Mouse (Mus musculus): ENCODE data around the gene Trappc3l.
A peak's percentile ranks its signal among the peaks of the same experiment; 100 is the strongest.

The Trappc3l gene

DNA sequence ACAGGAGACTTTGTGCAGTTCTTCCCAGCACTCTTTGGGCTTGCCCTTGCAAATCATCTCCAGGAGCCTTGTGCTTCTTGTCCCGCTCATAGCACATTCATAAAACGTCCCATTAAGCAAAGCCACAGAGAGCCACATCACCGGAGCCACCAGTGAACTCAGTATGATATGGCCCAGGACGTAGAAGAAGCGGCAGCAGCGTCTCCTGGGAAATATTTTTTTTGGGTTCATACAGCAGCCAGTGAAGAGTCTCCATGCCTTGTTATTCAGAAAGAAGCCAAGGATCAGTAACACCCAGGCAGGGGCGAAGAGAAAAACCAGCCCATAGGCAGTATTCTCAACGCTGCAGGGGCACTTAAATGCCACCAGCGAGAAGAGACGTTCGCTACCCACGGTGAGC, 58.6 kb downstream of the Trappc3l start:
- DNase-seq, result no peak

DNA sequence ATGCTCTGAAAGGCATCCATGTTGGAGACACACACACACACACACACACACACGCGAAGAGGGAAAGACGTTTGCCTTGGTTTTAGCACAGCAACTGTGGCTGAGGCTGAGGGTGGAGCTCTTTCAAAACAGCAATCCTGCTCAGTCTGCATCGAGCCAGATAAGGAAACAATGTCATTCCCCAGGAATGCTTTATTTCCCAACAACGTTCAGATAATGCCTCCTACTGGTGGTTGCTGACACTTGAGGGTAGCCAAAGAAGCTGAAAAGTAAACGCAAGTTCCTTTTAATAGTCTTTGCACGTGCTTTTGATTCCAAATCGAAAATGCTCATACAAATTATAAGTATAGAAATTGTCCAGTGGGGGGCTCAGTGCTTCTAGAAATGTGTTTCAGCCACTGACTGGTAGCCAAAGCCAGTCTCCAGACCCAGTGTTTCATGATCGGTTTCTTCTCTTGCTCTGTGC, 59.1 kb downstream of the Trappc3l start, which contains the start of gene Calhm5:
Calhm5 (minus strand) TSS at position 102 of the 466 bp plus-strand sequence.
- DNase-seq, result peak; percentile 6

DNA sequence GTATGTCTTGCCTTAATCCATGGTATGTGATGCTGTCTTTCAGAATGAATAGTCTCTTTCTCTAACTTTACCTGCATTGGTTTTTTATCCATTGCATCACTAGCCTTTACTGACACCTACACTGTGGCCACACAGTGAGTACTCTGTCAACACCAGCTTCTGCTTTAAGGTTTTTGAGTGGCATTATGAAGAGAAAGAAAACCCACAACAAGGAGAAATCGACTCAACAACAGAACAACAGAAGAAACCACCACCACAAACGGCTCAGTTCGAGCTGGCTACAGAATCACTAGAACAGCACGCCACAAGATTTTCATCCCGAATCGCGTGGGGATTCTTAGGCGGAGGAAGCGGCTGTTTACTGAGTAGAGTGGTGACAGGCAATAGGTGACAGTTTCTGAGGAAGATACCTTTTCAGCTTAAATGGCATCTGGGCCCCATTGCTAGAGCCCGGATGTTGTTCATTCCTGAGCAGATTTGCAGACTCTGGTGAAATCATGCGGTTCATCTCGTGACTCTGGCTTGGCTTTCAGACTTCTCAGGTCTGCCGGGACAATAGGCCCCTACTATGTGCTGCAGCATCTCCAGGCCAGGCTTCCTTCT, 73.6 kb downstream of the Trappc3l start:
- peak; percentile 35 for DNase-seq

DNA sequence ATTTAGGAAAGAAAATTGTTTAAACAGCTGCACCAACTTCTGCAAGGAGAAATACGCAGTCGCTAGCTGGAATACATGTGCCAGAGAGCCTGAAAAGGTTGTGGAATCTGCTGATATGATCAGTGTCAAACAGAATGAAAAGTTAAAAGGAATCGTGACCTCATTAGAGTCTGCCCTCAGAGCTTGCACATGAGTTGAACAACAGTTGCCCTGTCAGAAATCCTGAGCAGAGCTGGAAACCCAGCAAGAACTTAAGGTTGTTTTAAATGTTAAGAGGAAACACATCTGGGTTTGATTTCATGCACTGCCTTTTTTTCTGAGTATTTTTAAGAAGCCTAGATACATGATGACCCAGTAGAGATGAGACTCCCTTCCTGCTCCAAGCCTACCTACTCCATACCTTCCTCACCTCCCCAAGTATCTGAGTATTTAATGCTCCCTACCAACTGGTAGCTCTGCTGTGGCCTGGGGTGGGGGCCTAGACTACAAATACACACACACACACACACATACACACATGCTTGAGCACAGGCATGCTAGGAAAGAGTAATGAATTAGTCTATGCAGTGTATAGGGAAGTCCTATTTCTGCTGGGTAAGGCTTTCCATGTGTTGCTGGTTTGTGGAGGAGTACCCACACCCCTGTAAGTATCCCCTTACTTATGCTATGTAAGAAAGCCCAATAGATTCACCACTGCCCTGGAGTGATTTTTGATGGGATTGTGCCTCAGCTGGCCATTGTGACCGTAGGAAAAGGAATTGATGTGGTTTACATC, 74.8 kb downstream of the Trappc3l start:
- no peak for DNase-seq

DNA sequence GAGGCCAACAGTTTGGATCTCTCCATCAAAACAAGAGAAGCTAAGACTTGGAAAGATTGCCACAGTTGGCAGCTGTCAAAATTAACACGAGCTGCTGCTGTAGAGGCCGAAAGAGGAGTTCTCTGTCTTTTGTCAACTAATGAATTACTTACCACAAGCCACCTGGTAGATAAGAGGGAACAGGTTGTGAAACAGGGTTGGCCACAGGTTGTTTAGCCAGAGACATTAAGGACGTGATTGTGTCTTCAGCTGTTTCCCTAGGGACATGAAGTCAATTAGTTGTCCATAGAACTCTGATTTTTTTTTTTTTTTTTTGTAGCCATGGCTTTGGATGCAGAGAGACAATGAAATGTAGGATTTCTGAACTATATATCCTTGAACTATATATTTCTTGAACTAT, 79.7 kb downstream of the Trappc3l start:
- DNase-seq, result no peak

DNA sequence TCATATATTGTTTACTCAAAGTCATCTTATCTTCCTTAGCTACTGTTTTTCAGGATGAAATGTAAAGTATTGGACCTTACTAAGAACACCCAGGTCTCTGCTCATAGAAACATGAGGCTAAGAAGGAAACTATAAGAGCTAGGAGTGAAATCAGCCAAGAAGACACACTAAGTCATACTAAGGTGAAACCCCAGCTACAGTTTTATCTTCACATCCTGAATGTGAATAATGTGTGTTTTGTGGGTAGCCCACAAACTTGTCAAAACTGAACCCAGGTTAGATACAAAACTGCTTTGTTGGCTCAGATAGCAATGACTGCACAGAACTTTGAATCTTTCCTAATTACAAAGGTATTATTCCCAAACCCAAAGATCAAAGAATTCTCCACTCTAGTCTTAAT, 80.4 kb downstream of the Trappc3l start:
- no peak for DNase-seq

DNA sequence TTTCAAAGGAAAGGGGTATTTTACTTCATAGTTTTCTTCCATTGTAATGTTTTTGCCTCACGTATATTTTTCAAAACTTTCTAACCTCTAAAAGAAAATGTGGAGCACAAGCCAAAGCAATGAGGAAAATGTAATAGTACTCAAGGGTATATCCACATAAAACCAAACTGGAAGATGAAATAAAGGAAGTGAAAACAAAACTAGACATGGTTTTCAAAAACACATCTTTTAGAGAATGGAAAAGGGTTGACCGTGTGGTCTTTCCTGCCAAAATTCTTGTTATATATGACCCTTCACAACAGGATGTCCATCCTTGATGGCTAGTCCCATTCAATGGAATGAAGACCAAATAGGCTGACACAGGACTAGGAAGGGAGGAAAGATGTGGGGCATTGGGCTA, 81.0 kb downstream of the Trappc3l start:
- no peak for DNase-seq

DNA sequence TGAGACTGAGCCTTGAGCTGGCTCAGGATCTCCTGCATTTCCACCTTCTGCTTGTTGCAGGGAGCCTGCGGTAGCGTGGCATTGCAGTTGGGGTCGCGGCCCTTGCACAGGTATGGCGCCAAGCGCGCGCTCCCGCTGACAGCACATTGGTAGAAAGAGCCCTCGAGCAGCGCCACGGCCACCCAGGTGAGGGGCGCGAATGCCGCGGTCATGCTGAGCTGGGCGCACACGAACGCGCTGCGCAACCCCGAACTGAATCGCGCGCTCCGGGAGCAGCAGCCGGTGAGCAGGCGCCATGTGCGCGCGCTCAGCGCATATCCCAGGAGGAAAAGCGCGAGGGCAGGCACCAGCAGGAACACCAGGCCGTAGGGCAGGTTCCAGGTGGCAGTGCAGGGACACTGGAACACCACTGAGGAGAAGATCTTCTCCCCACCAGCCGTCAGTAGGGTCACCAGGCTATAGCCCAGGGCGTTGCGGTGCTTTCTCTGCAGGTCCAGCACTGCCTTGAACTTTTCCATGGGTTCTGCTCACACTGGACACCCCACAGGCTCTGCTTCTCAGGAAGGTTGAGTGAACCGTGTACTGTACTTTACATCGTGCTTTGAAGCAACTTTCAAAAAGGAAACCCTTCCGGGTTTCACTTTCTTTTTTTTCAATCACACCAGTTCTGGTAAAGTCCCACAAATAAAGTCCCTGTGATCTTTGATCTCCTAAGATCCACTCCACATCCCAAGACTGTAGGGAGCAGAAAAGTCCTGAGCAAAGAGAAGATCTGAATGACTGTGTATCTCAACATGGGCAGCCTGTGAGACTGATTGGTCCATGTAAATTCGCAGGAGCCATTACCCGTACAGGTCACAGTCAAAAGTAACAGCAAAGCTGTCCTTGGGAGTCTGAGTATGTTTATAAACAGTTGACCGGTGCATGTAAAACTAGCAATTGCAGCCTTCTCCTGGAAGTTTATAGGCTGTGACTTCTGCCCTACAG, 90.3 kb downstream of the Trappc3l start, which contains the start of gene Calhm6:
Calhm6 (minus strand) TSS at position 593 of the 987 bp plus-strand sequence.
- peak; percentile 55 for DNase-seq

DNA sequence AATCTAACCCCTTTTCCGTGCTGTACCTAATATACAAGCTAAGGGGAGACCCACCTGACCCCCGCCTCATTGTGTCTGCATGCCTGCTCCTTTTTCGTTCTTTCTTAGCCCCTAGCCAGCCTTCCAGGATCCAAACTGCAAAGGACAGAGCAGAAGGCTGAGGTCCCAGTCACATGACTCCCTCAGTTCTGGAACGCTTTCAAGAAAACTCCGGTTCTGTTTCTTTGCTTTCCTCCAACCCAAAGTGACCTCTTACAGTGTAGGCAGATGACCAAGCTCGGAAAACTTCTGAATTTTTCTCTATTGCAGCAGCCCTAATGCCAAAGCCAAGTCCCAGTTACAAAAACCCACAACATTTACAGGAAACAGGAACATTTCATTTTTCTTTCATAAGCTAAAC, 91.0 kb downstream of the Trappc3l start:
- DNase-seq, result no peak

GRCm38 (mm10) chr10:34131356-34131755, 94.0 kb downstream of the Trappc3l start:
- no peak for DNase-seq

GRCm38 (mm10) chr10:34136432-34136831, 99.0 kb downstream of the Trappc3l start:
- no peak for DNase-seq

GRCm38 (mm10) chr10:34138027-34138426, 100.6 kb downstream of the Trappc3l start:
- DNase-seq, result no peak

DNA sequence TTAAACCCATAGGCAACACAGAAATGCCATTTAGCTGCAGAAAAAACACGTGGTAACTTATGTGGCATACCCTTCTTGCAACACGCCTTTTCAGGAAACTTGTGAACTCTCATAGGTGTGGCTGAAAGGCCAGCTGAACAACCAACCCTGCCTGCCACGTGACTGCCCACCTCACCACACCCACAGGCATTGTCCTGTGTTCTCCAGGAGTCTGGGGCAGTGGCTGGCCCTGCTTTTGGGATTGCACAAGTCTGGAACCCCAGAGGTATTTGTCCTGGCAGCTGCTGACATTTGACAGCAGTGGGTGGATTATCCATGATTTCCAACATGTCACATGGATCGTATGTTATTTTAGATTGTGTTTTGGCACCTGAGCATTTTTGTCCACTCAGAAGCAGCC, 102.4 kb downstream of the Trappc3l start:
- no peak for DNase-seq

- no peak for DNase-seq
Observed at GRCm38 (mm10) chr10:34141693-34142092, 104.3 kb downstream of the Trappc3l start.

GRCm38 (mm10) chr10:34149772-34150171, 112.4 kb downstream of the Trappc3l start:
- DNase-seq, result no peak

- DNase-seq, result no peak
Observed at GRCm38 (mm10) chr10:34150454-34150853, 113.1 kb downstream of the Trappc3l start.

DNA sequence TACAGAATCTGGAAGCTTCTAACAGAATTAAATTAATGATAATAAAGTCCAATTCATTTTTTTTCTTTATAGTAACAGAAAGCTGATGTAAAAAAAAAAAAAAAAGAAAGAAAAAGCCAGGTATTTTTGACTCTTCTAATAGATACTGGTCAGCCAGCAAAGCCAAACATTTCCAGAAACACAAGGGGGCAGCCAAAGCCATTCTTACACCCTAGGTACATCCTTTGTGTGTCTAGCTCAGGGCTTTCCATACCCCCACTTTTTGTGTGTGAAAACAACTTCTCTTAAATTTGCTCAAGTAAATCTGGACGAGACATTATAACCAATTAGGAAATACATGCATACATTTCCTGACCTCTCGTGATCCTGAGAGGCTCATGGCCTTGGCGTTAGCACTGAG, 114.4 kb downstream of the Trappc3l start:
- DNase-seq, result peak; percentile 18

GRCm38 (mm10) chr10:34155796-34156554, 118.6 kb downstream of the Trappc3l start:
- DNase-seq, result no peak

All from thymus, postnatal 25 days (tissue).